Mouse (Mus musculus): ENCODE measurements at regions not wholly inside any gene's neighbourhood (a gene's known extent, or its start where the extent isn't known, plus 50 kb on each side); places are given as distances from the start of the nearest gene placed in this dataset.

DNA sequence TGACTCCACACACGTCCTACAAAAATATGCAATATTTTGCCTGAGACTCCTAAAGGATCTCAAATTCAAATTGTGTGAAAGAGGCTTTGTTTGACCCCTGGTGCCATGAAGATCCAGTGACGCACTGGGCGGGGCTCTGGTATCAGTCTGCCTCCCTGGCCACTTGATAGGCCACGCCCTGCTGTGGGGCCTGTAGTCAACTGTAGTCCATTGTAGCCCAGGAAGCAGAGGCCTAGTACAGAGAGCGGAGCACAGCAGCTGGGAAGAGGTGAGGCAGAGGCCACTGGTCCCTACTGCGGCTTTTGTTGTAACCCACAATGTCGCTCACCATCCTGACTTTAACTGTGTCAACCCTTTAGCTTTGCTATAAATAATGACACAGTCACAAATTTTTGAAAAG, 88.5 kb upstream of the Klf3 start:
- Histone ChIP-seq H3K9ac (peak overlapping the region; percentile 44), H3K27ac (peak overlapping the region; percentile 77)
- 27% methylated on average over 7 of the region's 7 CpGs for WGBS (ENCODE audit: insufficient replicate concordance)

GRCm38 (mm10) chr5:64716551-64716950, 86.6 kb upstream of the Klf3 start:
- ATAC-seq (ENCODE audit: low read depth) (no peak), DNase-seq (no peak)
- Histone ChIP-seq H3K9me3 (replicated peaks) (no peaks in the 10 kb centered on the region), H3K4me3 (replicated peaks) (no peak overlapping the region), H3K27me3 (no peaks in the 10 kb centered on the region), H3K27ac (peak overlapping the region; percentile 55), H3K9ac (peak overlapping the region; percentile 39), H3K4me2 (no peak overlapping the region), H3K36me3 (no peaks in the 10 kb centered on the region), H3K4me1 (replicated peaks) (peaks cover 39% of the 10 kb centered on the region)
- WGBS (ENCODE audit: insufficient replicate concordance): 49% methylated on average over 4 of the region's 4 CpGs

More for the DNA sequence above, 88.5 kb upstream of the Klf3 start:
- DNase-seq: peak; percentile 88
- Histone ChIP-seq H3K4me2 (peak overlapping the region; percentile 45), H3K27me3 (no peaks in the 10 kb centered on the region), H3K4me1 (replicated peaks) (peaks cover 57% of the 10 kb centered on the region), H3K36me3 (no peaks in the 10 kb centered on the region), H3K4me3 (replicated peaks) (peak overlapping the region; percentile 24; the same call in 1 of the 2 replicates), H3K9me3 (replicated peaks) (no peaks in the 10 kb centered on the region)
- ATAC-seq (ENCODE audit: low read depth): peak; percentile 100

GRCm38 (mm10) chr5:64722211-64722610, 81.0 kb upstream of the Klf3 start:
- Histone ChIP-seq H3K9me3 (replicated peaks) (no peaks in the 10 kb centered on the region), H3K27ac (no peak overlapping the region), H3K4me1 (replicated peaks) (0 out of 2 replicates have a peak, but pooled peaks cover 2% of the 10 kb centered on the region), H3K4me2 (no peak overlapping the region), H3K27me3 (no peaks in the 10 kb centered on the region), H3K36me3 (no peaks in the 10 kb centered on the region), H3K9ac (no peak overlapping the region), H3K4me3 (replicated peaks) (no peak overlapping the region)
- no peak for ATAC-seq (ENCODE audit: low read depth)
- DNase-seq: no peak

DNA sequence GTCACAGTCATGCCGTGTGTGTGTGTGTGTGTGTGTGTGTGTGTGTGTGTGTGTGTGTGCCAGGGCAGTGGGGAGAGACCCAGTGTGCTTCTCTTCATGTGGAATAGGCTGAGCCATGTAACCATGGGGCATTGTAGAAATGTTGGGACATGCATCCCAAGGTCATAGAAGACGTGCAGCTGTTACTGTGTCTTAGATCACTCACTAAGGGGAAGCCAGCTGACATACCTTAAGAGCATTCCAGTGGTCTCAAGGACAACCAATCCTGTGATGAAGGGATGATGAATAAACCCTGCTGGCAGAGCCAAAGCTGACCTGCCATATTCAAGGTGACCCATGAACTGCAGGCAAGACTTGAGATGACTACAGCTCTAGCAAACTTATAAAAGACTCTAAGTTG, 75.3 kb upstream of the Klf3 start:
- Histone ChIP-seq H3K27ac (no peak overlapping the region), H3K9ac (no peak overlapping the region), H3K4me3 (replicated peaks) (no peak overlapping the region), H3K27me3 (no peaks in the 10 kb centered on the region), H3K9me3 (replicated peaks) (no peaks in the 10 kb centered on the region), H3K4me1 (replicated peaks) (0 out of 2 replicates have a peak, but pooled peaks cover 2% of the 10 kb centered on the region), H3K36me3 (no peaks in the 10 kb centered on the region), H3K4me2 (no peak overlapping the region)
- DNase-seq (no peak), ATAC-seq (ENCODE audit: low read depth) (no peak)
- WGBS (ENCODE audit: insufficient replicate concordance): 57% methylated on average over 2 of the region's 2 CpGs

GRCm38 (mm10) chr5:64732356-64732755, 70.8 kb upstream of the Klf3 start:
- no peak for ATAC-seq (ENCODE audit: low read depth)
- Histone ChIP-seq H3K4me2 (no peak overlapping the region), H3K9me3 (replicated peaks) (no peaks in the 10 kb centered on the region)

GRCm38 (mm10) chr5:64736985-64737384, 66.2 kb upstream of the Klf3 start:
- DNase-seq (no peak), ATAC-seq (ENCODE audit: low read depth) (no peak)
- Histone ChIP-seq H3K27me3 (no peaks in the 10 kb centered on the region), H3K27ac (no peak overlapping the region), H3K9ac (no peak overlapping the region), H3K4me2 (no peak overlapping the region), H3K4me1 (replicated peaks) (peaks cover 21% of the 10 kb centered on the region), H3K4me3 (replicated peaks) (no peak overlapping the region), H3K36me3 (no peaks in the 10 kb centered on the region), H3K9me3 (replicated peaks) (no peaks in the 10 kb centered on the region)

More at GRCm38 (mm10) chr5:64732356-64732755, 70.8 kb upstream of the Klf3 start:
- H3K9ac ChIP-seq: no peak overlapping the region
- WGBS (ENCODE audit: insufficient replicate concordance): 62% methylated on average over 3 of the region's 3 CpGs
- DNase-seq: no peak
- no peaks in the 10 kb centered on the region for H3K27me3 ChIP-seq
- H3K4me3 ChIP-seq (replicated peaks): no peak overlapping the region
- H3K36me3 ChIP-seq: no peaks in the 10 kb centered on the region
- no peaks in the 10 kb centered on the region for H3K4me1 ChIP-seq (replicated peaks)
- H3K27ac ChIP-seq: no peak overlapping the region

DNA sequence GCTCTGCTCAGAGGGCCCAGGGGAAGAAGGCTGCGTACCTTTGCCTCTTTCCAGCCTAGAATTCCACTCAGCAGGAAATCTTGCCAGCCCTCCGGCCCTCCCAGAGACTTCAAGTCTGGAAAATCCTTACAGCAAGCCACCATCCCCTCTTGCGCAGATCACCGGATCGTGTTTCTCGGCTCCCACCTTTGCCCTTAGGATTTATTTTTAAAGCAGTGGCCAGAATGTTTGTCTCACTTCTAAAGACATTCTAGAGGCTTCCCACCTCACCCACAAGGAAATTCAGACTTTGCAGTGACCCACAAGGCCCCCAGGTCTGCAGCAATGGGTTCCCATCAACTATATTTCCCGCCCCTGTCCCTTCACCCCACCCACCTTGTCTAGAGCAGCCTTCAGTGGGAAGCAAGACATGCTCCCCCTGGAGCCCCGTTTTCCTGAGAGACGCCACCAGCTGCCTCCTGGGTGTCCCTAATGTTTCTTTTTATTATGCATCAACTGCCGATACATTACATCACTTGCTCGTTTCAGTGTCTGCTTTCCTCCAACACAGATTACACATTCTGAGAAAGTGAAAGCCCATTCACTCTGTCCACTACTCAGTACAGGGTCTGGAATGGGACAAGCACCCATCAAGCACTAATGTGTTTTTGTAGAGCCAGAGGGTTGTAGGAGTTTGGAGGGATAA, 65.0 kb upstream of the Klf3 start:
- DNase-seq (no peak), ATAC-seq (ENCODE audit: low read depth) (no peak)
- Histone ChIP-seq H3K9me3 (replicated peaks) (no peaks in the 10 kb centered on the region), H3K36me3 (no peaks in the 10 kb centered on the region), H3K4me3 (replicated peaks) (no peak overlapping the region), H3K27ac (no peak overlapping the region), H3K4me1 (replicated peaks) (peaks cover 21% of the 10 kb centered on the region), H3K27me3 (no peaks in the 10 kb centered on the region), H3K4me2 (no peak overlapping the region), H3K9ac (no peak overlapping the region)
- WGBS (ENCODE audit: insufficient replicate concordance): 56% methylated on average over 11 of the region's 11 CpGs

DNA sequence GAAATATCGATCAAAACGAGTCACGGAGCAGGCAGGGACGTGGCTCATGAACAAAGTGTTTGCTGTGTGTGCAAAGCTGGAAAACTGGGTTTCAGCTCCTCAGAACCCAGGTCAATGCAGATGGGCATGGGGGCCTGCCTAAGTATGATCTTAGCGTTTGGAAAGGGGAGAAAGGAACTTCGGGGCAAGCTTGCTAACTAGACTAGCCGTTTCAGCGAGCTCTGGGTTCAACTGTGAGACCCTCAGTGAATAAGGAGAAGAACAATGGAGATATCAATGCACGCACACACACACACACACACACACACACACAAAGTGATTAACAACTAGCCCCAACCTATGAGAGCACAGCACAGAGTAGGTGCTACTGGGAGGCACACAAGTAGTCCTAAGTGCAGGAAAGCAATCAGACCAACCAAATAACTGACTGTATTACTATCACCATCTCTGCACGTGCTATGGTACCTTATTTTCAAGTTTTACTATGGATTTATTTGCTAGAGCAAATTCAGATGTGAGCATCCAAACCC, 64.3 kb upstream of the Klf3 start:
- Histone ChIP-seq H3K27ac (no peak overlapping the region), H3K9me3 (replicated peaks) (no peaks in the 10 kb centered on the region), H3K4me2 (no peak overlapping the region), H3K4me3 (replicated peaks) (no peak overlapping the region), H3K36me3 (no peaks in the 10 kb centered on the region), H3K4me1 (replicated peaks) (peaks cover 21% of the 10 kb centered on the region), H3K9ac (no peak overlapping the region), H3K27me3 (no peaks in the 10 kb centered on the region)
- WGBS (ENCODE audit: insufficient replicate concordance): 57% methylated on average over 10 of the region's 10 CpGs
- no peak for ATAC-seq (ENCODE audit: low read depth)
- no peak for DNase-seq

DNA sequence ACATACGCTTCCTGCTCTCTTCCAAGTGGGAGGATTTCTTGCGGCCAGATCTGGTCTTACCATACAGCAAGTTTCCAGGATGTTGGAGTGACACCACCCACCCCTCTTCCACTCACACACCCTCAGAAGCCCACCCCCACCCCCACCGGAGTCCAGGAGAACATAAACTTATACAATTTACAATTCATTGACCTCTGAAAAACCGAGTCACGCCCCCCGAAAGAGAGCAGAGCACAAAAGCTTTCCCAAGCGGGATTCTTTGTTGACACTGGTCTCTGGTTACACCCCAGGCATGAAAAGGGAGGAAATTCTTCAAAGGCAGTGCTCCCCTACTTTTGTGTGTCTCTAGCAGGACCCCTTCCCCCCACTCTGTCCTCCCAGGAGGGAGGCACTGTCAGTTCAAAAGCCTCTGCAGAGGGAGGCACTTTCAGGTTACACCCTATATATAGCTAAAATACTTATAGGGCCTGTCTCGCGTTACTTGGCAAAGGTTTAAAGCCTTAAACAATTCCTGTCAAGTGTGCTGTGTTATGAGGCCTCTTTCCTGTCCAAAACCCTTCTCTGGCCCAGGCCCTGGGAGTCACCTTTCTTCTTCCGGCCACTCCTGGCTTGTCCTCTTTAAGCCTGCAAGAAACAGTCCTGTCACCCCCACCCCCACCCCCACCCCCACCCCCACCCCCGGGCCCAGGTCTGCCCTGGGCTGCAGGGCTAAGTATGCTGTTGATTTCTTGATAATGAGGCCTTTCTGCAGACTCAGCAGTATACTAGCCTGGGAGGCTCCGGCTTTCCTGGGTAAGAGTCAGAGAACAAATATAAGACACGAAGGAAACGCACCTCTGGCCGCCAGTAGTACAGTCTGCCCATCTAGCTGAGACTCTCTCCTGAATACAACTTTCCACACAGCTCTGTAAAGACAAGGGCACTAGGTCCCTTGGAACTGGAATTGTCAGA, 63.6 kb upstream of the Klf3 start:
- DNase-seq (no peak), ATAC-seq (ENCODE audit: low read depth) (0 out of 2 replicates have a peak, but pooled peaks have one; percentile 23)
- peaks cover 24% of the 10 kb centered on the region for H3K4me1 ChIP-seq (replicated peaks)
- WGBS (ENCODE audit: insufficient replicate concordance): 56% methylated on average over 15 of the region's 15 CpGs
- H3K27me3 ChIP-seq: no peaks in the 10 kb centered on the region
- no peaks in the 10 kb centered on the region for H3K9me3 ChIP-seq (replicated peaks)
- H3K27ac ChIP-seq: no peak overlapping the region
- no peak overlapping the region for H3K4me2 ChIP-seq
- H3K4me3 ChIP-seq (replicated peaks): no peak overlapping the region
- H3K9ac ChIP-seq: no peak overlapping the region
- no peaks in the 10 kb centered on the region for H3K36me3 ChIP-seq

- H3K4me3 ChIP-seq (replicated peaks): no peak overlapping the region
- H3K4me1 ChIP-seq (replicated peaks): peaks cover 16% of the 10 kb centered on the region
- H3K27ac ChIP-seq: no peak overlapping the region
- H3K36me3 ChIP-seq: no peaks in the 10 kb centered on the region
- no peak overlapping the region for H3K9ac ChIP-seq
- H3K9me3 ChIP-seq (replicated peaks): no peaks in the 10 kb centered on the region
- no peak for DNase-seq
- no peak for ATAC-seq (ENCODE audit: low read depth)
- WGBS (ENCODE audit: insufficient replicate concordance): 75% methylated on average over 4 of the region's 4 CpGs
- no peaks in the 10 kb centered on the region for H3K27me3 ChIP-seq
- no peak overlapping the region for H3K4me2 ChIP-seq
These were observed 59.1 kb upstream of the Klf3 start for GRCm38 (mm10) chr5:64744041-64744440.

DNA sequence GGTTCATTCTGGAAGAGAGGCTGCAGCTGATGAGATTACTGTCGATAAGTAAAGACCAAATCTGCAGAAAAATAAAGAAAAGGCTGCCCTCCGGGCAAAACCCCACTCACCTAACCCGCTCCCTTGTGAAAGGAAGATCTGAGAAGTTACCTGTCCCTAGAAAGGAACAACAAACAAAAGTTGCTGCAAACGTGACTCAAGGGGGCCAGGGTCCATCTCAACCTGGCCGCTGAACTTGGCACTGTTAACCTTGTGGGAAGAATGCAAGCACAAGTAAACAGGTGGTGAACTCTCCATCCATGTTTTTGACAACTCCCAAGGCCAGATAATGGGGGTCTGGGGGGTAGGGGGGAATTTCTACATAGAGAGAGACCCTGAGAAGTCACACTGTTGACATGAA, 58.7 kb upstream of the Klf3 start:
- H3K36me3 ChIP-seq: no peaks in the 10 kb centered on the region
- no peak overlapping the region for H3K4me3 ChIP-seq (replicated peaks)
- no peak overlapping the region for H3K4me2 ChIP-seq
- H3K27me3 ChIP-seq: no peaks in the 10 kb centered on the region
- ATAC-seq (ENCODE audit: low read depth): no peak
- no peak for DNase-seq
- WGBS (ENCODE audit: insufficient replicate concordance): 77% methylated on average over 5 of the region's 5 CpGs
- no peak overlapping the region for H3K27ac ChIP-seq
- H3K9me3 ChIP-seq (replicated peaks): no peaks in the 10 kb centered on the region
- no peak overlapping the region for H3K9ac ChIP-seq
- H3K4me1 ChIP-seq (replicated peaks): peaks cover 13% of the 10 kb centered on the region

Measured in liver, embryonic 13.5 days (tissue).